Mouse (Mus musculus) macrophage (primary cell): ENCODE results near the gene Wdsub1. TPM values are rescaled to one million over a fixed set of nuclear protein-coding genes. Genes with fewer than 3 reads are reported as not detected.
"Not testable (repeated sequence)": the region's sequence is repeated elsewhere in the genome, so short reads cannot be mapped to it uniquely, and the experiment has no call there.

Experiments
- H3K27ac ChIP-seq: fragments of 350-480 bp; formaldehyde crosslinking; 2 replicates; pipeline ENCODE4 v1.9.0; 2021
- H3K36me3 ChIP-seq: fragments of 350-480 bp; formaldehyde crosslinking; 2 replicates; pipeline ENCODE4 v1.9.0; 2021; ENCODE audit errors: inconsistent target
- H3K4me3 ChIP-seq: fragments of 350-480 bp; formaldehyde crosslinking; 2 replicates; pipeline ENCODE4 v1.9.0; 2021; ENCODE audit errors: inconsistent target
- H3K79me2 ChIP-seq: fragments of 350-480 bp; formaldehyde crosslinking; 2 replicates; pipeline ENCODE4 v1.9.0; 2021; ENCODE audit errors: inconsistent target
- WGBS: methylation state at CpG from one replicate; pipeline ENCODE4 v1.1.7; 2026; ENCODE audit warnings: inconsistent platforms; ENCODE audit not compliant: missing documents; 5-methylcytosine and 5-hydroxymethylcytosine counted together
- polyA plus RNA-seq: library from polyadenylated mRNA; stranded (reverse); fragments of 250-400 nt; gene quantifications from 3 replicates; pipeline ENCODE4 v1.2.4, GENCODE M21; 2018; ENCODE audit warnings: inconsistent platforms

The Wdsub1 gene
- polyA plus RNA-seq, 1 experiment from 2014 or later: 15.9 TPM

GRCm38 (mm10) chr2:59862618-59863017, 19.8 kb downstream of the Wdsub1 start:
- no peak overlapping the region for H3K4me3 ChIP-seq
- H3K36me3 ChIP-seq: peaks cover 6% of the 10 kb centered on the region; the same call in 1 of the 2 replicates
- no peak overlapping the region for H3K27ac ChIP-seq
- WGBS: 94% methylated on average over 6 of the region's 6 CpGs
- H3K79me2 ChIP-seq: no peaks in the 10 kb centered on the region

GRCm38 (mm10) chr2:59854363-59854762, 28.0 kb downstream of the Wdsub1 start:
- Histone ChIP-seq H3K4me3 (no peak overlapping the region), H3K36me3 (no peaks in the 10 kb centered on the region; the same call in 1 of the 2 replicates), H3K79me2 (no peaks in the 10 kb centered on the region), H3K27ac (no peak overlapping the region)
- WGBS: 99% methylated on average over 9 of the region's 9 CpGs

GRCm38 (mm10) chr2:59853543-59853942, 28.8 kb downstream of the Wdsub1 start:
- no peak overlapping the region for H3K4me3 ChIP-seq
- H3K36me3 ChIP-seq: no peaks in the 10 kb centered on the region; the same call in 1 of the 2 replicates
- no peaks in the 10 kb centered on the region for H3K79me2 ChIP-seq
- no peak overlapping the region for H3K27ac ChIP-seq
- WGBS: 95% methylated on average over 9 of the region's 10 CpGs

- H3K4me3 ChIP-seq: no peak overlapping the region
- H3K36me3 ChIP-seq: no peaks in the 10 kb centered on the region
- H3K79me2 ChIP-seq: no peaks in the 10 kb centered on the region
- WGBS: 98% methylated on average over 11 of the region's 11 CpGs
- no peak overlapping the region for H3K27ac ChIP-seq
Observed at GRCm38 (mm10) chr2:59852916-59853315, 29.5 kb downstream of the Wdsub1 start.

GRCm38 (mm10) chr2:59851885-59852284, 30.5 kb downstream of the Wdsub1 start:
- not testable (repeated sequence) for H3K79me2 ChIP-seq, H3K36me3 ChIP-seq, H3K27ac ChIP-seq, H3K4me3 ChIP-seq
- WGBS: 44% methylated on average over 3 of the region's 5 CpGs

GRCm38 (mm10) chr2:59843848-59844247, 38.5 kb downstream of the Wdsub1 start:
- H3K36me3 ChIP-seq: no peaks in the 10 kb centered on the region
- no peak overlapping the region for H3K4me3 ChIP-seq
- no peak overlapping the region for H3K27ac ChIP-seq
- 95% methylated on average over 6 of the region's 6 CpGs for WGBS
- no peaks in the 10 kb centered on the region for H3K79me2 ChIP-seq

- no peak overlapping the region for H3K4me3 ChIP-seq
- no peak overlapping the region for H3K27ac ChIP-seq
- WGBS: 94% methylated on average over 19 of the region's 21 CpGs
- H3K79me2 ChIP-seq: no peaks in the 10 kb centered on the region
- no peaks in the 10 kb centered on the region for H3K36me3 ChIP-seq
Observed at GRCm38 (mm10) chr2:59843156-59843555, 39.2 kb downstream of the Wdsub1 start.

GRCm38 (mm10) chr2:59842556-59843008, 39.8 kb downstream of the Wdsub1 start:
- H3K4me3 ChIP-seq: no peak overlapping the region
- no peak overlapping the region for H3K27ac ChIP-seq
- no peaks in the 10 kb centered on the region for H3K79me2 ChIP-seq
- H3K36me3 ChIP-seq: no peaks in the 10 kb centered on the region
- 80% methylated on average over 6 of the region's 6 CpGs for WGBS

GRCm38 (mm10) chr2:59841944-59842343, 40.4 kb downstream of the Wdsub1 start:
- H3K4me3 ChIP-seq: no peak overlapping the region
- no peaks in the 10 kb centered on the region for H3K79me2 ChIP-seq
- no peak overlapping the region for H3K27ac ChIP-seq
- 97% methylated on average over 11 of the region's 11 CpGs for WGBS
- H3K36me3 ChIP-seq: no peaks in the 10 kb centered on the region

- no peaks in the 10 kb centered on the region for H3K79me2 ChIP-seq
- 95% methylated on average over 9 of the region's 12 CpGs for WGBS
- no peak overlapping the region for H3K4me3 ChIP-seq
- H3K36me3 ChIP-seq: no peaks in the 10 kb centered on the region
- no peak overlapping the region for H3K27ac ChIP-seq
Observed at GRCm38 (mm10) chr2:59841189-59841939, 41.0 kb downstream of the Wdsub1 start.

GRCm38 (mm10) chr2:59840191-59840590, 42.2 kb downstream of the Wdsub1 start:
- H3K27ac ChIP-seq: no peak overlapping the region
- no peaks in the 10 kb centered on the region for H3K36me3 ChIP-seq
- H3K4me3 ChIP-seq: no peak overlapping the region
- 100% methylated on average over 4 of the region's 4 CpGs for WGBS
- no peaks in the 10 kb centered on the region for H3K79me2 ChIP-seq

GRCm38 (mm10) chr2:59839755-59840154, 42.6 kb downstream of the Wdsub1 start:
- Histone ChIP-seq H3K4me3 (no peak overlapping the region), H3K79me2 (no peaks in the 10 kb centered on the region), H3K36me3 (no peaks in the 10 kb centered on the region), H3K27ac (no peak overlapping the region)
- 95% methylated on average over 2 of the region's 2 CpGs for WGBS

GRCm38 (mm10) chr2:59838825-59839224, 43.6 kb downstream of the Wdsub1 start:
- Histone ChIP-seq H3K79me2 (no peaks in the 10 kb centered on the region), H3K27ac (no peak overlapping the region), H3K36me3 (no peaks in the 10 kb centered on the region), H3K4me3 (no peak overlapping the region)
- WGBS: 85% methylated on average over 8 of the region's 8 CpGs

- no peak overlapping the region for H3K27ac ChIP-seq
- whole genome bisulfite sequencing: 97% methylated on average over 7 of the region's 7 CpGs
- no peak overlapping the region for H3K4me3 ChIP-seq
- H3K36me3 ChIP-seq: no peaks in the 10 kb centered on the region
- H3K79me2 ChIP-seq: no peaks in the 10 kb centered on the region
Observed at GRCm38 (mm10) chr2:59831831-59832230, 50.6 kb downstream of the Wdsub1 start.

- no peak overlapping the region for H3K27ac ChIP-seq
- no peaks in the 10 kb centered on the region for H3K36me3 ChIP-seq
- WGBS: 96% methylated on average over 5 of the region's 5 CpGs
- H3K4me3 ChIP-seq: no peak overlapping the region
- no peaks in the 10 kb centered on the region for H3K79me2 ChIP-seq
Observed at GRCm38 (mm10) chr2:59830940-59831339, 51.5 kb downstream of the Wdsub1 start.
